Mouse (Mus musculus) erythroblast, embryonic 14.5 days (primary cell): ENCODE data around the gene Myh10.

Source experiments
- GATA1 ChIP-seq: IDR thresholded peaks from 2 replicates; pipeline ENCODE4 v1.6.1; 2012; ENCODE audit warnings: low read length, inconsistent platforms, mixed read lengths
- TAL1 ChIP-seq: IDR thresholded peaks from 3 replicates; pipeline ENCODE4 v1.6.1; 2012; ENCODE audit warnings: low read length, inconsistent platforms, mixed read lengths

GRCm38 (mm10) chr11:68791794-68792193, 100.4 kb downstream of the Myh10 start:
- no peak for TF ChIP-seq TAL1
- TF ChIP-seq GATA1: no peak
